Mouse (Mus musculus) left cerebral cortex, postnatal 25 days (tissue): Measurements from ENCODE around the gene Crat. TPM values are rescaled to one million over a fixed set of nuclear protein-coding genes. Genes with fewer than 3 reads are reported as not detected.

Experiments
- DNase-seq, 2 experiments: peaks; one replicate each; pipeline ENCODE4 v3.0.0; 2022; ENCODE audit warnings: low spot score in 2 of 2, mixed read lengths in 1 of 2
- intact Hi-C: fragments of 180-260 bp; cut with DNase I; formaldehyde crosslinking; loops from one replicate; pipeline ENCODE4 v1.15.1; 2025
- total RNA-seq, 2 experiments: library from RNA; stranded (reverse); gene quantifications; 2 replicates each; pipeline ENCODE4 v1.2.3; 2021

The Crat gene
- total RNA-seq: 10 to 100 TPM; 48.4 to 50.7 TPM

- DNase-seq: peak; percentile 92 to 95
- intact Hi-C loops: no loop called here
Observed at GRCm38 (mm10) chr2:30415157-30415935, at the start of gene Crat. Crat (minus strand) TSS chr2:30415813.

- no peak for DNase-seq
- intact Hi-C loops: no loop called here
Observed at GRCm38 (mm10) chr2:30464411-30464810, 48.8 kb upstream of the Crat start.

GRCm38 (mm10) chr2:30463904-30464330 is 48.3 kb upstream of the Crat start:
- intact Hi-C loops: no loop called here
- DNase-seq: peak in 1 of 2 experiments; percentile 84

GRCm38 (mm10) chr2:30463341-30463761 is 47.7 kb upstream of the Crat start:
- no peak for DNase-seq

GRCm38 (mm10) chr2:30459241-30459640 is 43.6 kb upstream of the Crat start:
- intact Hi-C loops: no loop called here
- DNase-seq: no peak

More at GRCm38 (mm10) chr2:30463341-30463761, 47.7 kb upstream of the Crat start:
- intact Hi-C loops: no loop called here

GRCm38 (mm10) chr2:30458349-30458748 is 42.7 kb upstream of the Crat start:
- intact Hi-C loops: no loop called here
- no peak for DNase-seq

GRCm38 (mm10) chr2:30456104-30456980 is 40.7 kb upstream of the Crat start:
- intact Hi-C loops: no loop called here
- DNase-seq: no peak

GRCm38 (mm10) chr2:30454587-30454986 is 39.0 kb upstream of the Crat start:
- DNase-seq: no peak
- intact Hi-C loops: no loop called here

- intact Hi-C loops: no loop called here
- no peak for DNase-seq
Observed at GRCm38 (mm10) chr2:30453570-30453969, 38.0 kb upstream of the Crat start.

- no peak for DNase-seq
- intact Hi-C loops: no loop called here
Observed at GRCm38 (mm10) chr2:30451525-30451924, 35.9 kb upstream of the Crat start.

GRCm38 (mm10) chr2:30450530-30450929 is 34.9 kb upstream of the Crat start:
- no peak for DNase-seq
- intact Hi-C loops: no loop called here

GRCm38 (mm10) chr2:30448371-30448770 is 32.8 kb upstream of the Crat start:
- intact Hi-C loops: no loop called here
- DNase-seq: no peak

- intact Hi-C loops: no loop called here
- no peak for DNase-seq
Observed at GRCm38 (mm10) chr2:30446891-30447826, 31.5 kb upstream of the Crat start.

- DNase-seq: no peak
- intact Hi-C loops: no loop called here
Observed at GRCm38 (mm10) chr2:30445312-30445711, 29.7 kb upstream of the Crat start.

GRCm38 (mm10) chr2:30444450-30444849 is 28.8 kb upstream of the Crat start:
- DNase-seq: no peak
- intact Hi-C loops: no loop called here

GRCm38 (mm10) chr2:30444006-30444405 is 28.4 kb upstream of the Crat start:
- intact Hi-C loops: no loop called here
- no peak for DNase-seq

GRCm38 (mm10) chr2:30443281-30443680 is 27.7 kb upstream of the Crat start:
- no peak for DNase-seq
- intact Hi-C loops: no loop called here

GRCm38 (mm10) chr2:30442498-30442890 is 26.9 kb upstream of the Crat start:
- intact Hi-C loops: no loop called here
- DNase-seq: no peak
